Mouse (Mus musculus) layer of hippocampus, adult 11-12 months (tissue): ENCODE results near the gene Tmem51.
A peak's percentile ranks its signal among the peaks of the same experiment; 100 is the strongest.
"Not testable (repeated sequence)": the region's sequence is repeated elsewhere in the genome, so short reads cannot be mapped to it uniquely, and the experiment has no call there.

Experiments
- DNase-seq: peaks from one replicate; pipeline ENCODE4 v3.0.0; 2022; ENCODE audit warnings: low spot score

Tmem51 gene

DNA sequence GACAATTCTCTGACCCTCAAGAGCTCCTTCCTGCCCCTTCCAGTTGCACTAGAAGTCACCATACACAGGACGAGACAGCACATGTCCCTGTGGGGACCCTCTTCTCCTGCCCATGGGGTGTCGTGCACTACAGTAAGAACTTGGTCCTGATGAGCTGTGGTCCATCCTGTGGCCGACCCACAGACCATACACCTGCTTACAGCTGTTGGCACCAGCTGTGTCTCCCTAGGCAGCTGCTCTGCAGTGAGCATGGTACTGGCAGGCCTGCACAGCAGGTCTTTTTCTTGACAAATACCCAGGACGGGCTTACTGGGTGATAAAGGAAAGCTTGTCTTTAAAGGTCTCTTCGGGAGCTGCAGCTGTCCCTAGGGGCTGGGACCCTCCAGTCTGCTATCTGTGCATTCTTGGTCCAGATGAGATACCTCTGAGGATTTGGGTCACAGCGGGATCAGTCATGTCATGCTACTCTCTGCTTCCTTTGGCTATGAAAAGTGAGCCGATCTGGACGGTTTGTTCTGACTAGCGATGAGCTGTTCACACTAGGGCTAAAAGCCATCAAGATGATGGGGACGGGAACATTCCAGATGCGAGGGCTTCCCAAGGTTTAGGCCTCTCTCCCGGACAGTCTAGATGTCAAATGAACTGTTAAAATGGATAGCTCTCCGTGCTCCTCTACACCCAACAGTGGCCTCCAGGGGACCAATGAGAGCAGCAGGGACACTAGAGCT, 24.8 kb downstream of the Tmem51 start:
- DNase-seq = no peak

DNA sequence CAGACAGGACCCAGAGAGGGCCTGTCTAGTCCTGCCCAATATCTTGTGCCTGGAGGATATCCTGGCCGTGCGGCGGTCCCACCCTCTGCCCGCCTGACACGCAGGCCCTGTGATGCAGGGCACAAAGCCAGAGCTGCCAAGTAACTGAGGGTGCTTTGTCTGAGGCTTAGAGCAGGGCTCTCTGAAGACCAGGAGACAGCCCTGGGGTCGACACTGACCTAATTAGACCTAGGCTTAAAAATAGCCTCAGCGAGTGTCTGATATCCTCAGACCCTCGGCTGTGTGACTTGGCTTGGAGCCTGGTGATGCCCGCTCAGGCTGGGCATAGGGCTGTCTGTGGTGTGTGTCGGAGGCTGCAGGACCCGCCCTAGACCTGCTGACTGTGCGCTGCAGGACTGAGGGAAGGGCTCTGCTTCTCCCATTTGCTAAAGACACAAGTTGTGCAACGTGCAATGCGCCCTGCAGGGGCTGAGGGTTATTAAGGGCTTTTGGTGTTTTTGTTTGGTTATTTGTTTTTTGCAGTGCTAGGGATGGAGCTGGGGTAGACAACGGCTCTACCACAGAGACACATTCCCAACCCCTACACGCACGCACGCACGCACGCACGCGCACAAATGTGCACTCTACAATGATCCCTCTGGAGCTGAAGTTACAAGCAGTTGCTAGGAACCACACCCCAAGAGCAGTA, 26.4 kb downstream of the Tmem51 start:
- peak; percentile 55 for DNase-seq

DNA sequence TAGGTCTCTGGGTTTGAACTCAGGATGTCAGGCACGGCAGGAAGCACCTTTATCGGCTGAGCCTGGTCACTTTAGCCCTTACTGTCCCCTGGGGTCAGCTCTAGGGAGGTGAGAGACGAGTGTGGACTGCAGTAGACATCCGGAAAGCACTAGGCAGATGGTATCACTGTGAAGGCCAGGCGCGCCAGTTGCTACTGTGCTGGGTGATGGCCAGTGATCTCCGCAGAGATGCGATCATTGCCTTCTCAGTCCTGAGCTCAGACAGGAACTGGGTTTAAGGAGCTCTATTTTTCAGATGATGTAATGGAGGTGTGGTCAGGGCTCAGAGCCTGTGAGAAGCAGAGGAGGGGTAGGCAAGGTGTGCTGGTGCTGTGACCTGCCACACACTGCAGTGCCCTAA, 28.5 kb downstream of the Tmem51 start:
- no peak for DNase-seq

DNA sequence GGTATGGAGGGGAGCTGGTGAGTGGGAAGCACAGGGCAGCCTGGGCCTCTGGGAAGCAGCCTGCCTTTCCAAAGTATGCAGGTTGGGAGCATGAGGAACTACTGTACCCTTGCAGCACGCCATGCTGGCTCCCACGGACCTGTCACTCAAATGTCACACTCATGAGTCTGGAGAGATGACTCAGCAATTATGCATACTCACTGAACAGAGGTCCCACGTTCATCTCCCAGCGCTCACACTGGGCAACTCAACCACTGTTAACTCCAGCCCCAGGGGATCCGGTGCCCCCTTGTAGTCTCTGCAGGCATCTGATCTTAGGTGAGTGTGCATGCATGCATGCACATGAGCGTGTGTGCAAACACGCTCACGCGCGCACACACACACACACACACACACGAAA, 29.5 kb downstream of the Tmem51 start:
- DNase-seq = no peak

DNA sequence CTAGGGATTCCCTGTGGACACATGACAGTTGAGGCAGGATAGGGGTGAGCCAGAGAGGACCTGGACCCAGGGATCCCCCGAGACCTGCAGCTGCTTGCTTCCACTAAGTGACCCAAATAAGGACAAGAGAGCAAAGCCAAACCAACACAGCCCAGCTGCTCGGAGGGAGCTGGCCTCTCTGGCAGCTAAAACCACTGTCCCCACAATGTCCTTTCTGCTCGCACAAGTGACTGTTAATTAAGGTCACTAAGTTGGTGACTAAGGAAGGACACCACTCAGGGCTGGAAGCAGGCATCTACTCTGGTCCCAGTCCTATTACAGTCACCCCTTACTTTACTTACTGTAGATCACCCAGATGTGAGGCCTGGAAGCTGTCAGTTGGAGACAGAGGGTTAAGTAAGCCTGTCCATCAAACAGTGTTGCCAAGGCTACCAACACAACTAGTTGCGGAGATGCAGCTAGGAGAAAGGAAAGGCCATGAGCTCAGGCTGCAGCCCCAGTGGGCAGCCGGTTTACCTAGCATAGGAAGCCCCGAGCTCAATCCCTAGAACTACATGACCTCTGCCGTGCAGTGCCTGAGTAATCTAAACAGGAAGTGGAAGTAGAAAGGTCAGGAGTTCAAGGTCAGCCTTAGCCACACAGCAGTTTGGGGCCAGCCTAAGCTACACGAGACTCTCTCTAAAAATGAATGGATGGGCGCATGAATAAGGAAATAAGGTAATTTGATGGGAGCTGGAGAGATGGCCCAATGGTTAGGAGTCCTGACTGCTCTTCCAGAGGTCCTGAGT, 30.2 kb downstream of the Tmem51 start:
- DNase-seq = no peak

DNA sequence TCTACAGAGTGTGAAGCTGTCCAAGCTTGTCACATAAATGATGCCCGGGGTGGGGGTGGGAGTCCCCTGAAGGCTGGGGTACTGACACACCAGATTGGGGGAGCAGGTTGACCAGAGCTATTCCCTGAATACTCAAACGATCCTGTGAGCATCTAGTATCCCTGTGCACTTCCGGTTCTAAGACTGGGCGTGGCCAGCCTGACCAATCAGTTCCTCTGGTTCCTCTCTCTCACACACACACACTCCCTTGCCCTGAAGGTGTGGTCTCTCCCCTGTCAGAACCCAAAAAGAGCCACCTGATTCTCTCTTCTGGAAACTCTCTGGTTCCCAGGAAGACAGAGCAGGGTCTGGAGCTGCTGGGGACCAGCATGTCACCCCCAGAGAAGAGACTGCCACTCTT, 30.8 kb downstream of the Tmem51 start:
- DNase-seq = no peak

DNA sequence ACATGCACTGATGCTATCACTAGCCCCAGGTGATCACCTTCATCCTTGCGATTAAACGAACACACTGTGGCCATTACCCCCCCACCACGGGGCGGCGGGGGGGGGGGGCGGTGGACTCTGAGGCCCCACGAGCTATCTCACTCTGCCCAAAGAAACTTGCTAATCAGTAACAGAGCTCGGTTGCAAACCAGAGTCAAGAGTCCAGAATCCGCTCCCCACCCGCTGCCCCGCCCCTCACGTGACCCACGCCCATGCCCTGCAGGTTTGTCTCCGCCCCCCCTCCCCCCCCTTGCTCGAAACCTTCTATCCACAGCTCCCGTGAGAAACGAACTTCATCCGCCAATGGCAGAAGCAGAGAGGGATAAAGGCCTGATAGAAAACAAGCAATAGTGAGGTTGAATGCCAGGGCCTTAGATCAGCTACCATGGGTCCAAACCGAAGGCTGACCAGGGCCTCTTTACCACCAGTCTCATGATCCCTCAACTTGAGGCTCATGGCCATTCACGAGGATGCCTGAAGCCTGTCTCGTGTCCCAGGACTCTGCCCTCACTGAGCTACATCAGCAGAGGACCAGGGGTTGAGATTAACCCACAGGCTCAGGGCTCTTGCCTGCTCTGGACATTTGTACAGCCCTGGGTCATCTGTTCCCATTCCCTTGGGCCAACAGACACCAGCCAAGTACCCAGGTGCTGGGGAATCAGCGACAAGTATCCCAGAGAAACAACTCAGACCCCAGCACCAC, 31.5 kb downstream of the Tmem51 start:
- DNase-seq = no peak

DNA sequence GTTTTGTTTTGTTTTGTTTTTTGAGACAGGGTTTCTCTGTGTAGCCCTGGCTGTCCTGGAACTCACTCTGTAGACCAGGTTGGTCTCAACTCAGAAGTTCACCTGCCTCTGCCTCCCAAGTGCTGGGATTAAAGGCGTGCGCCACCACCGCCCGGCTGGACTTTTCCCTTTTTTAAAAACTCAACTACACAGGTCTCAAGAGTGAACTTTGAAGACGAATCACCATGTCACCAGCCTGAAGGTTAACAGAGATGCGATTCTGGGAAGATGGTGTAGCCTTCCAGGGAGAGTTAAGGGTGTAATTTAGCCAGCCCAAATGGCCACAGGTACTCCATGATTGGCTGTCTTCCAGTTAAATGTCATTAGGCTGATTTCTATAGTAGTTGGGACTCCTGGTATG, 32.2 kb downstream of the Tmem51 start:
- not testable (repeated sequence) for DNase-seq

DNA sequence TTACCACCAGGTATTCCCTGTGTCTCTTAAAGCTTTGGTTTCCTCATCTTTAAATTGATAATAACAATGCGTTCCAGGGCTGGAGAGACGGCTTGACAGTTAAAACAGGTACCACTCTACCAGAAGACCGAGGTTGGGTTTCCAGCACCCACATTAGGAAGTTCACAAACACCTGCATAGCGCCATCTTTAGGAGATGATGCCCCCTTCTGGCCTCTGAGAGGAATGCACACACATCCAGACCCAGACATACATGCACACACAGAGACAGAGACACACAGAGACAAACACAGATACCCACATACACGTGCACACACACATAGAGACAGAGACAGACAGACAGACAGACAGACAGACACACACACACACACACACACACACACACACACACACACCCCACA, 34.1 kb downstream of the Tmem51 start:
- no peak for DNase-seq

DNA sequence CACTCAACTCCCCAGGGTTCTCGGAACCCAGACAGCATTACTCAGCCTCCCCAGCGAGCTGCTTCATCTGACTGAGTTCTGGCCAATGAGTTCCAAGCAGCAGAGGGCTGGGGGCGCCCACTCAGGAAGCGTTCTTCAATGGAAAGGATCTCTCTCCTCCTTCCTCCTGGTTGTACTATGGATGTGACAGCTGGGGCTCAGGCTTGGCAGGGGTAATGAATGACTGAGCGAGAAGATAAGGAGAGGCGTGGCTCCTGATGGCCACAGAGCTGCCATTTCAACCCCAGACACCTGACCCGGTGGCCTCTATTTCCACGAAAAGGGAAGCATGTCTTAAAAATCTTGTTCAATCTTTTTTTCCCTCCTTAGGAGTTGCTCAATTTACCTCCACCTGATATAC, 35.7 kb downstream of the Tmem51 start:
- no peak for DNase-seq

DNA sequence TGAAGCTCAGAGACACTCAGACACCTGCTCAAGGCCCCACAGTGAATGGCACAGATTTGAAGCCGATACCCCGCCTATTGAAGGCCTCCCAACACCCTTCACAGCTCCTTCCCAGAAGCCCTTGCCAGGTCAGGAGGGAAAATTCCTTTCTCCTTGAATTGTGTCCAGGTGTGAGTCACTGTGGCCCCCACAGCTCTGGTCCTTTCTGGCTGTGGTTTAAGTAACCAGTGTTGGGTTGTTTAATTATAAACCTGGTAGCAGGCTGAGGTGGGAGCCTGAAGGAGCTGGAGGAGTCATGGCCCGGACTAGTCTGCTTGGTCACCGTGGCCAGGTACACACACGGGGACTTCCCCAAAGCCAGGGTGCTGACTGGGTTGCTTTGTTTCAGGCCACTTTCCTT, 37.1 kb downstream of the Tmem51 start:
- no peak for DNase-seq

DNA sequence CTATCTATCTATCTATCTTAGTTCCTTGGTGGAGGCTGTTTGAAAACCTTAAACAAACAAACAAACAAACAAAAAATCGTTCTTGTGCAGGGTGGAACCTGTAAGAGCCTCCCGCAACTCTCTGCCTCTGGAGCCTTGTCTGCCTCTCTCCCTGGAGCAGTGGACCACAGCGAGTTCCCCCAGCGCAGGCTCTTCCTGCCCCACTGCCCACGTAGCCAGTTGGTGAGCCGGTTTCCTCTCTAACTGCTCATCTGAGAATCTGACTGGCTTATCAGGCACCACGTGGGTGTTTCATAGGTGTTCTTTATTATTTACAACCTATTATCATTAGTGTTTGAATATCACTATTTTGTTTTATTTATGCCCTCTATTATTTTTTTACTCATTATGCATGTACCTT, 37.6 kb downstream of the Tmem51 start:
- no peak for DNase-seq

DNA sequence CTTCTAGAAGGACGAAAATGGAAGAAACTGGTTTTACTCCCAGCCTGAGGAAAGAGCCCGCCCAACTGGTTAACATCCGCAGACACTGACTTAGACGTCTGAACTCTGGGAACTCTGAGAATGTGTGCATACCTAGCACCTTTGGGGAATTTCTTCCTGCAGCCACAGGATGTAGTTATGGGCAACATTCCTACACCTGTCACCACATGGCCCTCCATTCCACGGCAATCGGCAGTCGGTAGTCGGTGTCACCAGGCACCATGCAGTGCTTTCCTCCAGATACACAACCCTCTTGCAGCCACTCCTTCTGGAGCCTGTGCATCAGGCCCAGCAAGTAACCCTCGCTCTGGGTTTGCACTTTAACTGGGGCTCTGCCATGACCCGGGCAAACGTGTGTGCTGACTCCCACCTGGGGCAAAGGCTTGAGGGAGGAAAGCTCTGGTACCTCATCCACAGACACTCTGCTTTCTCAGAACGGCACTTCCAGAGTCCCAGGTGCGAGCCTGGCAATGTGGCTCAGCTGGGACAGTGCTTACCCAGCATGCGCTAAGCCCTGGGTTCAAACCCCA, 38.4 kb downstream of the Tmem51 start:
- DNase-seq = no peak

DNA sequence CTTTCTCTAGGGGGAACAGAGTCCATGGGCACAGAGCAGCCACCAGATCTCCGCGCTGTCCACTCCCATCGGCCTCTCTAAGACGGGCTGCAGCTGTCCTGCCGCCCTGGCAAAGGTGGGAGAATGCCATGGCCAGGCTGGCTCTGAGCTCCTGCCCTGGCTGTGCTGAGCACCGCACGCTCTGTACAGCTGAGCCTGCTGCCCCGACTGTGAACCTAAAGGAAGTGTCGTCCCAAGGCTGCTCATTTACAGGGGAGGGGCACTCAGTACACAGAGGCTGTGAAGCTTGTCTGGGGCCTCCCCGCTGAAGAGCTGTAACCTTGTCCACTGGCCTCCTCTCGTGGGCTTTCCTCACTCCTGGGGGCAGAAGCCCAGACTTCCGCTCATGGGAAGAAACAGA, 39.7 kb downstream of the Tmem51 start:
- DNase-seq = no peak

DNA sequence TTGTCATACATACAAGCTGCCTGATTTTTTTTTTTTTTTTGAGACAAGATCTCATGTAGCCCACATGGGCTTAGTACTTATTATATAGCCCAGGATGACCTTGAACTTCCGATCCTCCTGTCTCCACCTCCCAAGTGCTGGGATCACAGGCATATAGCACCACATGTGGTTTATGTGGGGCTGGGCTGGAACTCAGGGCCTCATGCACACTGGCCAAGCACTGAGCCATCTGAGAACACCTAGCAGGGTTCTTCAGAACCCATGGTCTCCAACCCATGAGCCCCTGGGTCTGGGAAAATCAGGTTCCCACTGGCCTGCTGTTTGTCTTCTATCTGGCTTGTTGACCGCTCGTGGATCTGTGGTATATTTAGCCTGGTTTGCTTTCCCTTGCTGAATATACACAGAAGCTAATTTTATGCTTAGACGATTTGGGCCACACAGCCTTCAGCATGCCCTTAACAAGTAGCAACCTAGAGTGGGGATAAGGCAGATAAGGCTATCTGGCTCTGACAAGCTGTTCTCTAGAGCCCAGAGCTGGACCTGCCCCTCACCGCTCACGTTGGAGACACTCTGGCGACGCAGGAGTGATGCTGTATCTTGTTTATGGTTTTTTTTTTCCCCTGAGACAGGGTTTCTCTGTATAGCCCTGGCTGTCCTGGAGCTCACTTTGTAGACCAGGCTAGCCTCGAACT, 44.3 kb downstream of the Tmem51 start:
- no peak for DNase-seq

DNA sequence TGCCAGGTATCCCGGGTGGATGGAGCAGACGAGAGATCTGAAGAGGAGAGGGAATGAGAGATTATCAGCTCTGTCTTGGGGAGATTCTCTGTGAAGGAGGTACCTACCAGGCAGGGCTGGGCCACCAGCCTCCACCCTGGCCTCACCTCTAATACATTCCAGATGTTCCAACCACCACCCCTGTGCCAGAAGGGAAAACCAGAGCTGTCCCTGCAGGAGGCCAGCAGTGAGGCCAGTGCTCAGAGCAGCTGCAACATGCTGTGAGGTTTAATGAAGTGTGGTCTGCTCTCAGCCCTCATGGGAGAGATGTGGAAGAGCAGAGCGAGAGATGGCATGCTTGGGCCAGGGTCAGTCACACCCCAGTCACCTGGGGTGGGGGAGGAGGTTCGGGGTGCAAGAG, 46.2 kb downstream of the Tmem51 start:
- DNase-seq = no peak

DNA sequence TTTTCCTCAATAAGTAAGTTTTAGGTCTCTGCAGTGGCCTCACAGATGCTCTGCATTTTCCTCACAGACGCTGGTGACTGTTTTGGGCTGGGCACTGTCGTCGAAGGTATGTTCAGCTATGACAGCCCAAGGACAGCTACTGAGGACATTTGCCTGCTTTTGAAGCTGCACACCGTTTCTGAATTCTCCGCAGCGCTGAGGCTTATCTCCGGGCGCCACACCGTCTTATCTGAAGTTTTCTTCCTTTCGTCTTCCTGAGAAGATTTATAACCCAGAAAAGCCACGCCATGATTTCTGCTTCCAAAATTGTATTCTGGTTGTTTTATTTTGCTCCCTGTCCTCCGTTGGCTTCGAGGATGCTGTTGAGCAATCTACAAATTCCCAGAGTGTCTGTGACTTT, 55.6 kb downstream of the Tmem51 start:
- no peak for DNase-seq

DNA sequence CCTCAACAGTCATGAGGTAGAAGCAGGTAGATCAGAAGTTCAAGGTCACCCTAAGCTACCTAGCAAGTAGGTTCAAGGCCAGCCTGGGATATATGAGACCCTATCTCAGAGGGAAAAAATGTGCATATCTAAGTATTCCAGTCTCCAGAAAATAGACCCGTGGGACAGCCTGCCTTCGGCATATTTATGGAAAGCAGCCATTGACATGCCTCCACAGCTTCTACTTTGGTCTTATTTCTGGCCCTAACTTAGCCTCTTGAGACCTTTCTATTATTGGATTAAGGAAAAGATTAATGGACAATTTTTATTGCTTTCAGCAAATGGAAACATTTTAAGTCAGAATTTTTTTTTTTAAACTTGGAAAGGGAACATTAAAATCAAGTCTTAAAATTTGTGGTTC, 57.1 kb downstream of the Tmem51 start:
- no peak for DNase-seq

DNA sequence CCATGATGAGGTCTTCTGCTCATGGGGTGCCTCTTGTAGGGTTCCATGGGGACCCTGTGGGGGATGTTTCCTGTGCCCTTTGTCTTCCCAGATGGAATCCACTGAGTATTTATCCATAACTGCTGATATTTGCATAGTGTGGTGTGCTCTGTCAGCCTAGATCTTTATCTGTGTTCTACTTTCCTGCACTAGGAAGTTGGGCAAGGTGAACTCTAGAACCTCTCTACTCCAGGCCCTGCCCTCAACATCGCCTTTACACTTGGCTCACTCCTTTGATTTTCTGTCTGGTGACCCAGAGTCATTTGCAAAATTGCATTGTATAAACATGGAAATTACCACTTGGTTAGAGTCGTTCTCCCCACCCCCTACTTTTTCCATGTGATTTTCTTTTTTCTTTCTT, 59.6 kb downstream of the Tmem51 start:
- no peak for DNase-seq

DNA sequence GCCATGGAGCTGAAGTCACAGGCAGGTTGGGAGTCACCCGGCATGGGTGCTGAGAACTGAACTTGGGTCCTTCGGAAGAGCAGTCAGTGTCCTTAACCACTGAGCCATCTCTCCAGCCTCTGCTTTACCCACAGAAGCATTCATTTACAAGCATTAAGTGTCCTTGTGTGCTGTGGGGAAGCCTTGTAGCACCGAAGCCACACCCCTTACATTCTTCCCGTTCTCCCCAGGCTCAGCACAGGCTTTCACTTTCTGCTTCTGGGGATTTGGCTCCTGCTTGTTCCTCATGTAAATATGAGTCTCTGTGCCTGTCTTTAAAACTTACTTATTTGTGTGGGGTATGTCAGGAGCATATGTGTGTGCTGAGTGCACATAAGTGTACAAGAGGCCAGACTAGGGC, 60.9 kb downstream of the Tmem51 start:
- DNase-seq = no peak

DNA sequence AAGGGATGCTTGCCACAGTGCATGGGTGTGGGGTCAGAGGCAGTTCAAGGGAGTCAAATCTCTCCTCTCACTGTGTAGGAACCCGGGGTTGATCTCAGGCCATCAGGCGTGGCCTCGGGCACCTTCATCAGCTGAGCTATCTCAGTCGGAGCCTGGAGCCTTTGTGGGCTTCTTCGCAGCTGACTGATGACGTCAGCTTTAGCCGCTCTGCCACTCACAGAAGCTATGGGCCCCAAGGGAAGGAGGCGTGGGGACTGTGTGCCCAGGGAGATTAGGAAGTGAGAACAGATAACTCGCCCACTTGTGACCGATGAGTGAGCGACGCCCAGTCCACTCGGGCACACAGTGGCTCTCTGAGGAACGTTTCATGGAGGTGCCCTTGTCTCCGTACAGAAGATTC, 66.4 kb downstream of the Tmem51 start:
- no peak for DNase-seq
